Mouse (Mus musculus): ENCODE measurements around the gene Pkp4.

Gene Pkp4

DNA sequence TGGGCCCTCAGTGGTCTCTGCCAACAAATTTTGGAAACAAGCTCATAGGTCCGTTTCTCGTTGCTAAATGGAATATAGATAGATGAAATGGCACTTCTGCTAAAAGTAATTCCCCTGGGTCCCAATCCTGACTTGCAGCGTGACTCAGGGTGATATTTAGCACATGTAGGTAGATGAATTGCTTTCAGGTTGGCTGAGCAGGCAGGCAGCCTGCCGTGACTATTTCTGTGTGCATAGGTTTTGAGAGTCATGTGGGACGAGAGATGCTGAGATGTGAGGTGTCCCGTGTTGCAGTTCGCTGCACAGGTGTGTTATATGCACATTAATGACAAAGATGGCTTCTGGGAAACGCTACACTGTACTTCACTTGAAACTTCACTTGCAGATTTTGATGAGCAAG lies 111.2 kb downstream of the Pkp4 start:
- DNase-seq (ENCODE audit: low read depth, low spot score), result no peak

DNA sequence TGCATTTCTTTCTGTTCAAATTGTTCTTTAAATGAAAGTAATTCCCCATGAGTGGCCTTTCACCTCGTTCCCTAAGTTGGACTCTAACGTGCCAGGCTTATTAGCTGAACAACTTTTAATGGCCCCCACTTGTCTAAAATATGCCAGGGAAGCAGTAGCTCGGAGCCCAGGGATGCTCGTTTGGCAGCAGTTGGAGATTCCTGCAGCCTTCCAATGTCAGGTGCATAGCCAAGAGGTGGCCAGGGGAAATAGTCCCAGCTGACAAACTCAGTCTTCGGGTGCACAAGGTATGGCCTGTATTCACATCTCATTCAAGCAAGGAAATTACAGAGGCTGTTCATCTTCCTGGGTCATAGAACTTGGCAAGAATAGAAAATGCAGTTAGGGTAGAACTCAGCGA lies 112.1 kb downstream of the Pkp4 start:
- no peak for DNase-seq (ENCODE audit: low read depth, low spot score)

- no peak for DNase-seq (ENCODE audit: low read depth, low spot score)
Observed at GRCm38 (mm10) chr2:59280914-59281562, 120.4 kb downstream of the Pkp4 start.

DNA sequence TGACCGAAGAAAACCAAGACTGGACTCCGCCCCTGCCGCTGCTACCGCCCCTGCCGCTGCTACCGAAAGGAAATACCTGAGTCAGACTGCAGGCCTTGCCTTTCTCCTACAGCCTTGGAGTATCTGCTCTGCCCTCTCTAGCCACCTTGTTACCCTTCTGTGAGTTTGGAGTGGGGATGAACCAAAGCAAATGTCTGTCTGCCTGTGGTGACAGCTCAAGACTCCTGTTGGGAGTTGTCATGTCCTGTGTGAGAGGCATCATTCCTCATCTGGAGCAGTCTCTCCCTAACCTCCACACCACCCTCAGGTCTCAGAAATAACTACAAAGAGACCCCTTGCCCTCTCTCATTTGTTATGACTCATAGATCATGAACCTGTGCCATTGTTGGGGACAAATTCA lies 122.3 kb downstream of the Pkp4 start:
- DNase-seq (ENCODE audit: low read depth, low spot score), result no peak

- no peak for DNase-seq (ENCODE audit: low read depth, low spot score)
Observed at GRCm38 (mm10) chr2:59284216-59284615, 123.6 kb downstream of the Pkp4 start.

GRCm38 (mm10) chr2:59284734-59285490 lies 124.3 kb downstream of the Pkp4 start:
- DNase-seq (ENCODE audit: low read depth, low spot score), result no peak

- DNase-seq (ENCODE audit: low read depth, low spot score), result no peak
Observed at GRCm38 (mm10) chr2:59285581-59285980, 124.9 kb downstream of the Pkp4 start.

- DNase-seq (ENCODE audit: low read depth, low spot score), result no peak
Observed at GRCm38 (mm10) chr2:59286247-59286646, 125.6 kb downstream of the Pkp4 start.

DNA sequence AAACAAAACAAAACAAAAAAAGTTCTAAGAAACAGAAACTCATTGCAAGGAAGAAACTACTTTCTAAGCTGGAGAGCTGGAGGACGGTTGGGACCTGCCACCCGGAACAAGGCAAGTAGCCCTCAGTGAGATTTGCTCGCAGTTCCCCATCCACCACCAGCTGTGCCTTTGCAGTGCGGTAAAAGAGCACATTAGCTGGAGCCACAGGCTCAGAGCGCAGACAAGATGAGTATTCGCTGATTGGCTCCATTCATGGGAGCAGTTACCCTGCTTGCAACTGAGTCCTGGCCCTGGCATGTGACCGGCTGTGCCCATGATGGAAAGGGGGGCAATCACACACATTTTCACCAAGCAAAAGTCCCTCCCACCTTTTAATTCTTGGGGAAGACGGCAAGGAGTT lies 127.0 kb downstream of the Pkp4 start:
- DNase-seq (ENCODE audit: low read depth, low spot score), result no peak

DNA sequence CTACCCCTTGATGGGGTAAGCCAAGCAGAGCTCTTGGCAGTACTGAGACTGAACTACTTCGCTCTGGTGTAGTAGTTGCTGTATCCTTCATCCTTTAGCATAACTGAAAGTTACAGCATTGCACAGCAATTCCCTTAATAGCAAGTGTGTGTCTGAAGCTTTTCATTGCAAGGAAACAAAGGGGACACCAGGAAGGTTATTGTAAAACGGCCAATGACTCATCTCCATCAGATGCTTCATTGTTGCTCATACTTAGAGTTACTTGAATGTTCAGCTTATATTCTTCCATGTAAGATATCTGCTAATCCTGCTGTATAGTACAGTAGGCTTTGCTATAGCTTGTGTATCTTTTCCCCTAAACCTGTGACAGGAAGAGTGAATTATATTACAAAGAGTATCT lies 128.8 kb downstream of the Pkp4 start:
- DNase-seq (ENCODE audit: low read depth, low spot score), result no peak

DNA sequence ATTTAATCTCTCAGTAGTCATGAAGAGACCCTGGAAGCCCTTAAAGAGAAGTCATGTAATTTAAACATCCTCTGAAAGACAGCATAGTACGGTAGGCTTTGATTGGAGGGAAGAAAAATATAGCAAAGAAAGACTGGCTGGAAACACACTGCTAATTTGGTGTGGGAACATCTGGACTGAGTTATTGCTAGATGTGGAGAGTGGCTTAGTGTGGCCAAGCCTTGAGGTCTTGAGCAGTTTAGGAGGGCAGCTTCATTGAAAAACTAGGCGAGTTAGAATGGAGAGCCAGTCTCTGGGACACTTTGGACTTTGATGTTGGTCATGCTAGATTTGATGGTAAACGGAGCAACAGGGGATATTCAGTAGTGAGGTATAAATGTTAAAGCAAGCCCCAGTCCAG lies 129.7 kb downstream of the Pkp4 start:
- no peak for DNase-seq (ENCODE audit: low read depth, low spot score)

GRCm38 (mm10) chr2:59299831-59300230 lies 139.2 kb downstream of the Pkp4 start:
- no peak for DNase-seq (ENCODE audit: low read depth, low spot score)

- DNase-seq (ENCODE audit: low read depth, low spot score), result no peak
Observed at GRCm38 (mm10) chr2:59301671-59302070, 141.0 kb downstream of the Pkp4 start.

GRCm38 (mm10) chr2:59302430-59302829 lies 141.8 kb downstream of the Pkp4 start:
- DNase-seq (ENCODE audit: low read depth, low spot score), result no peak

- DNase-seq (ENCODE audit: low read depth, low spot score), result no peak
Observed at GRCm38 (mm10) chr2:59303530-59304063, 142.9 kb downstream of the Pkp4 start.

GRCm38 (mm10) chr2:59307302-59307701 lies 146.7 kb downstream of the Pkp4 start:
- no peak for DNase-seq (ENCODE audit: low read depth, low spot score)

DNA sequence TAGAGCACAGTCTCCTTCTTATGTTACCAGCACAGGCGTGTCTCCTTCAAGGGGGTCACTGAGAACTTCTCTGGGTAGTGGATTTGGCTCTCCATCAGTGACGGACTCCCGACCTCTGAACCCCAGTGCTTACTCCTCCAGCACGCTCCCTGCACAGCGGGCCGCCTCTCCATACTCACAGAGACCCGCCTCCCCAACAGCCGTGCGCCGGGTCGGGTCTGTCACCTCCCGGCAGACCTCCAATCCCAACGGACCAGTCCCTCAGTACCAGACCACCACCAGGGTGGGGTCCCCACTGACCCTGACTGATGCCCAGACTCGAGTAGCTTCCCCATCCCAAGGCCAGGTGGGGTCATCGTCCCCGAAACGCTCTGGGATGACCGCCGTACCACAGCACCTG lies 147.4 kb downstream of the Pkp4 start:
- DNase-seq (ENCODE audit: low read depth, low spot score), result no peak

DNA sequence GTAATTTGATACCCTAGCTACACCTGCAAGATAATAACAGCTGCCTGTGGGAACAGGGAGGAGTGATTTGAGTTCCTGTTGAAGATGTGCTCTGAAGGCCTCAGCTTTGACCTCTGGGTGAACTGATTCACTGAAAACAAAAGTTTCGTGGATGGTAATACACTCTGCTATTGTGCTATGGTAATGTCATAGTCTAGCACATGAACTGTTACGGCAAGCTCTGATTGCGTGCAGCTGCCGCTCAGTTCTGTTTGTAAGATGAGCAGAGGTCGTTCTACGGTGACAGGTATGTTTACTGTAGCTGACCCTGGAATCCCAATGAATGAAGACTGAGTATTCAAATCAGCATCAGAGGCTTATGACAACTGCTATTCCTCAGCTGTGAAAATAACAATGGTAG lies 152.6 kb downstream of the Pkp4 start:
- no peak for DNase-seq (ENCODE audit: low read depth, low spot score)

- DNase-seq (ENCODE audit: low read depth, low spot score), result no peak
Observed at GRCm38 (mm10) chr2:59318631-59319030, 158.0 kb downstream of the Pkp4 start.

- DNase-seq (ENCODE audit: low read depth, low spot score), result no peak
Observed at GRCm38 (mm10) chr2:59327946-59328345, 167.3 kb downstream of the Pkp4 start.

DNA sequence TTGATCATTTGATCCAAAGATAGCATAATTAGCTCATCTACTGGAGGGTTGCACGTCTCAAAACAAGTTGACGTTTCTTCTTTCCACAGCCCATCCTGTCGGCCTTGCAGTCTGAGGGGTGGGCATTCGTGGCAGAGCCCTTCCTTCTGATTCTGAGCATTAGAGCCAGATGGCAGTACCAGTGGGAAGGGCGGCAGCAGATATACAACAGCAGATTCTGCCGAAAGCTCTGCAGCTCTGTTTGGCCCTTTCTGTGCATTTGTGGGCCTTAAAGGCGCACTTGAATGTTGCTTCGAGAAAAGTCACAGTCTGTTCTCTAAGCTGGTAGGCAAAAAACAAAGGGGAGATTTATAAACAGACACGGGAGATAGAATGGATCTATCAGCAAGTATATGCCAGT lies 170.4 kb downstream of the Pkp4 start:
- no peak for DNase-seq (ENCODE audit: low read depth, low spot score)

DNA sequence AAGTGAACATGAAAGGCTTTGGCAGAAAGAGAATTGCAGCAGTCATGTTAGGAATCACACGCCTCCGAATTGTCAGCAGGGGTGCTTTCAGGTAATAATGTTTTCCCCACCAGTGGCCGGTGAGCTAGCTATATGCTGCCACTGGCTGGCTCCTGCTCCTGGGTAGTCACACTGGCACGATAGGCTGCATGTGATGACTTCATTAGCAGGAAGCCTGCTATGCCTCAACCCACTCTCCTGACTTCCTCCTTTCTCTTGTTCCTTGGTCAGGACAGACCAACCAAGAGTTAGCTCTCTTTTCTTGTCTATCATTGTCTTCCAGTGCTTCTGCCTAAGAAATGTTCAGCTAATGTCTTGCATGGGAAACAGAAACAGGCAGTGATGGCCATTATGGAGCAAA lies 171.9 kb downstream of the Pkp4 start:
- no peak for DNase-seq (ENCODE audit: low read depth, low spot score)

DNA sequence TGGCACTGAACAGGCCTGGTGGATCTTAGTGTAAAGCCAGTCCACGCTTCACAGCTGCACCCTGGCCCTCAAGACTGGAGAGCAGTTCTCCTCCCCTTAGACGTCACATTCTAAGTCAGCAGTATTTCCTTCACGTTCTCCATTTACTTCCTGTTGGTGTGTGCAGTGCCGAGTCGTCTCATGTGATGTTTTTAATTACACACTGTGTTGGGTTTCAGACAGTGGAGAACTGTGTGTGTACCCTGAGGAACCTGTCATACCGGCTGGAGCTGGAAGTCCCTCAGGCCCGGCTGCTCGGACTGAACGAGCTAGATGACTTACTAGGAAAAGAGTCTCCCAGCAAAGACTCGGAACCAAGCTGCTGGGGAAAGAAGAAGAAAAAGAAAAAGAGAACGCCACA lies 177.9 kb downstream of the Pkp4 start:
- no peak for DNase-seq (ENCODE audit: low read depth, low spot score)

Measured in retina, adult 2 months (tissue).